Mouse (Mus musculus) heart, postnatal 0 days (tissue): ENCODE measurements around the gene Hes2. TPM values are rescaled to one million over a fixed set of nuclear protein-coding genes. Genes with fewer than 3 reads are reported as not detected.

Source experiments
- ATAC-seq: fragments of 200-750 bp; cut with Nextera tagmentation; 2 replicates; pipeline ENCODE4 v1.8.0; 2017; ENCODE audit warnings: low read depth, moderate number of reproducible peaks, moderate library complexity; ENCODE audit not compliant: insufficient read depth
- DNase-seq: peaks from one replicate; pipeline ENCODE4 v3.0.0-alpha.2; 2016; ENCODE audit warnings: low spot score
- H3K27ac ChIP-seq: fragments of 300-500 bp; sonication (generic); 2 replicates; pipeline ENCODE4 v1.5.1; 2014; ENCODE audit warnings: low read depth, mild to moderate bottlenecking
- H3K27me3 ChIP-seq: fragments of 300-500 bp; sonication (generic); 2 replicates; pipeline ENCODE4 v1.6.1; 2014; ENCODE audit warnings: low read length, mixed read lengths; ENCODE audit not compliant: control insufficient read depth, insufficient read depth
- H3K36me3 ChIP-seq: fragments of 300-500 bp; sonication (generic); replicated peaks from 2 replicates; pipeline ENCODE4 v1.6.1; 2014; ENCODE audit warnings: low read length, mixed read lengths; ENCODE audit not compliant: control insufficient read depth, insufficient read depth
- H3K4me1 ChIP-seq: fragments of 300-500 bp; sonication (generic); 2 replicates; pipeline ENCODE4 v1.6.1; 2014; ENCODE audit warnings: antibody characterized with exemption; ENCODE audit not compliant: control insufficient read depth, insufficient read depth
- H3K4me2 ChIP-seq: fragments of 300-500 bp; sonication (generic); 2 replicates; pipeline ENCODE4 v1.6.1; 2014; ENCODE audit warnings: low read depth, mild to moderate bottlenecking, low read length, moderate library complexity
- H3K4me3 ChIP-seq: fragments of 300-500 bp; sonication (generic); 2 replicates; pipeline ENCODE4 v1.5.1; 2014; ENCODE audit warnings: low read depth, low read length
- H3K9ac ChIP-seq: fragments of 300-500 bp; sonication (generic); replicated peaks from 2 replicates; pipeline ENCODE4 v1.6.1; 2014; ENCODE audit warnings: low read depth, low read length, mixed read lengths
- H3K9me3 ChIP-seq: fragments of 300-500 bp; sonication (generic); replicated peaks from 2 replicates; pipeline ENCODE4 v1.6.1; 2016; ENCODE audit warnings: low read length; ENCODE audit not compliant: control insufficient read depth
- CTCF ChIP-seq: IDR thresholded peaks from 2 replicates; pipeline ENCODE4 v1.5.1; 2016; ENCODE audit warnings: antibody characterized with exemption, control low read depth, low read depth
- EP300 ChIP-seq: IDR thresholded peaks from 2 replicates; pipeline ENCODE4 v1.6.1; 2016; ENCODE audit warnings: antibody characterized with exemption, low read depth
- WGBS: fragments of 180-500 bp; shearing (Covaris S2); extraction: QIAGEN DNeasy Blood & Tissue Kit; methylation state at CpG from one replicate; pipeline ENCODE4 v1.1.7; 2014; 5-methylcytosine and 5-hydroxymethylcytosine counted together
- polyA plus RNA-seq: library from polyadenylated mRNA; unstranded; fragments of >200 nt; fragmentation: Nextera tagmentation; extraction: Ambion mirVana; gene quantifications from 2 replicates; pipeline ENCODE4 v1.2.1, GENCODE M21; 2015
- total RNA-seq: library from RNA; depleted of rRNA; stranded (reverse); fragments of >200 nt; gene quantifications from 2 replicates; pipeline ENCODE4 v1.2.3, GENCODE M21; 2014; ENCODE audit warnings: low replicate concordance

The Hes2 gene
- total and polyA plus RNA-seq, 2 experiments from 2014 or later: not detected

GRCm38 (mm10) chr4:152197545-152197944 lies 38.9 kb downstream of the Hes2 start:
- H3K36me3 ChIP-seq: no peaks in the 10 kb centered on the region
- ATAC-seq (no peak), DNase-seq (no peak)
- WGBS: 61% methylated on average over 5 of the region's 5 CpGs
- peaks cover 13% of the 10 kb centered on the region for H3K4me1 ChIP-seq
- no peaks in the 10 kb centered on the region for H3K9me3 ChIP-seq
- H3K27ac ChIP-seq: no peak overlapping the region
- no peak for TF ChIP-seq CTCF
- no peak for TF ChIP-seq EP300
- no peak overlapping the region for H3K9ac ChIP-seq
- no peak overlapping the region for H3K4me2 ChIP-seq
- no peak overlapping the region for H3K4me3 ChIP-seq
- H3K27me3 ChIP-seq: no peaks in the 10 kb centered on the region

GRCm38 (mm10) chr4:152199617-152200016 lies 41.0 kb downstream of the Hes2 start:
- TF ChIP-seq CTCF (no peak), EP300 (no peak)
- H3K4me3 ChIP-seq: no peak overlapping the region
- 52% methylated on average over 1 of the region's 1 CpGs for WGBS
- H3K9ac ChIP-seq: no peak overlapping the region
- ATAC-seq: no peak
- H3K4me2 ChIP-seq: no peak overlapping the region
- no peak for DNase-seq
- H3K9me3 ChIP-seq: no peaks in the 10 kb centered on the region
- no peak overlapping the region for H3K27ac ChIP-seq
- H3K36me3 ChIP-seq: no peaks in the 10 kb centered on the region
- H3K27me3 ChIP-seq: no peaks in the 10 kb centered on the region
- H3K4me1 ChIP-seq: peaks cover 28% of the 10 kb centered on the region

GRCm38 (mm10) chr4:152201492-152201891 lies 42.8 kb downstream of the Hes2 start:
- Histone ChIP-seq H3K36me3 (no peaks in the 10 kb centered on the region), H3K4me1 (peaks cover 32% of the 10 kb centered on the region), H3K27me3 (no peaks in the 10 kb centered on the region), H3K27ac (no peak overlapping the region), H3K4me3 (no peak overlapping the region), H3K4me2 (no peak overlapping the region), H3K9me3 (no peaks in the 10 kb centered on the region), H3K9ac (no peak overlapping the region)
- ATAC-seq (peak; percentile 16; the same call in 1 of the 2 replicates), DNase-seq (peak; percentile 83)
- 48% methylated on average over 6 of the region's 6 CpGs for WGBS
- TF ChIP-seq CTCF (no peak), EP300 (no peak)

- Histone ChIP-seq H3K9me3 (no peaks in the 10 kb centered on the region), H3K27ac (peak overlapping the region; percentile 12), H3K4me1 (peaks cover 32% of the 10 kb centered on the region), H3K27me3 (no peaks in the 10 kb centered on the region), H3K36me3 (no peaks in the 10 kb centered on the region), H3K9ac (no peak overlapping the region), H3K4me3 (no peak overlapping the region), H3K4me2 (no peak overlapping the region)
- DNase-seq: no peak
- TF ChIP-seq EP300: no peak
- TF ChIP-seq CTCF: no peak
- ATAC-seq: no peak
- 95% methylated on average over 1 of the region's 1 CpGs for WGBS
Measured at GRCm38 (mm10) chr4:152202418-152202817, 43.8 kb downstream of the Hes2 start.

GRCm38 (mm10) chr4:152202905-152203304 lies 44.2 kb downstream of the Hes2 start:
- H3K4me3 ChIP-seq: no peak overlapping the region
- no peaks in the 10 kb centered on the region for H3K36me3 ChIP-seq
- H3K4me2 ChIP-seq: no peak overlapping the region
- H3K27me3 ChIP-seq: no peaks in the 10 kb centered on the region
- DNase-seq: no peak
- H3K4me1 ChIP-seq: peaks cover 32% of the 10 kb centered on the region
- no peaks in the 10 kb centered on the region for H3K9me3 ChIP-seq
- peak; percentile 42 for ATAC-seq
- no peak for TF ChIP-seq CTCF
- TF ChIP-seq EP300: no peak
- H3K9ac ChIP-seq: no peak overlapping the region
- H3K27ac ChIP-seq: peak overlapping the region; percentile 12
- 49% methylated on average over 3 of the region's 3 CpGs for WGBS

GRCm38 (mm10) chr4:152204663-152205062 lies 46.0 kb downstream of the Hes2 start:
- ATAC-seq (peak; percentile 83), DNase-seq (peak; percentile 86)
- Histone ChIP-seq H3K27ac (no peak overlapping the region), H3K4me2 (no peak overlapping the region), H3K9ac (no peak overlapping the region), H3K4me3 (no peak overlapping the region), H3K36me3 (no peaks in the 10 kb centered on the region), H3K27me3 (no peaks in the 10 kb centered on the region), H3K9me3 (no peaks in the 10 kb centered on the region), H3K4me1 (peaks cover 37% of the 10 kb centered on the region)
- WGBS: 29% methylated on average over 6 of the region's 6 CpGs
- TF ChIP-seq CTCF (peak; percentile 54), EP300 (peak; percentile 85)
